Mouse (Mus musculus) olfactory bulb, adult 2 months (tissue): ENCODE results near the gene Pnpo.

Experiments
- CTCF ChIP-seq: fragments of 200-500 bp; IDR thresholded peaks from 2 replicates; pipeline ENCODE4 v1.5.1; 2012; ENCODE audit warnings: low read depth, mild to moderate bottlenecking, low read length, moderate library complexity; ENCODE audit not compliant: insufficient read depth
- POLR2A ChIP-seq: fragments of 200-500 bp; IDR thresholded peaks from 2 replicates; pipeline ENCODE4 v1.6.1; 2012; ENCODE audit warnings: mild to moderate bottlenecking, low read depth, low read length, moderate library complexity; ENCODE audit not compliant: insufficient read depth

DNA sequence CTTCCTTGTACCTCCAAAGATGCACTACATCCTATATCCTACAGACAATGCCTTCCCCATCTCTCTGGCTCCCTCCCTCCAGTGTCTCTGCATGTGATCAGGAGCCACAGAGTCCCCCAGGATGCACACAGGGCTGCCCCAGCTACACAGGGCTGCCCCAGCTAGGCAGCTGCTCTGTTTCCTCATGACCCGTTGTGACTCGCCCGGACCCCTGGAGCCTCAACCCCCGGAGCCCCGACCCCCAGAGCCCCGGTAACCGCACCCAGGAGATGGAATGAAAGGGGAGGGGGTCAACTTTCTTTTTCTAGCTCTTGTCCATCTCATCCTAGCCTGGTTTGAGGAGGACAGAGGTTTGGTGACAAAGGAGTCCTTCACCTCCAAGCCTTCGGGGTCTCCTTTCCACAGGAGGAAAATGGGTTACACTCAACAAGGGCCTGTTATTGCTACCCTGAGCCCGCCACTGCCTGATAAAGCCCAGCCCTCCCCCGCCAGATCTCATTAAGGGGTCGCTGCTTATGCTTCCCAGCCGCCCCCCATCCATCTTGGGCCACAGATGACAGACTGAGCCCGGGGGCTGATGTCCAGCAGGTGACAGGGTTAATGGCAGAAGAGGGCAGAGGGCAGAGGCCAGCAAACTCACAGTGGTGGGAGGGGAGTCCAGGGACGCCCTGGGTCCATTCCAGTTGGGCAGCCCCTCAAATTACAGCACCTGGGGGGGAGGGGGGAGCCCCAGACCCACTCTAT lies 51.8 kb downstream of the Pnpo start:
- TF ChIP-seq POLR2A = no peak
- no peak for TF ChIP-seq CTCF
